Mouse (Mus musculus) urinary bladder, postnatal 14 days (tissue): ENCODE measurements around the gene Nfkb1.

Experiments used
- DNase-seq: peaks from one replicate; pipeline ENCODE4 v3.0.0; 2021; ENCODE audit warnings: low spot score

Gene Nfkb1

GRCm38 (mm10) chr3:135631096-135631457 is 60.3 kb downstream of the Nfkb1 start:
- DNase-seq: no peak

GRCm38 (mm10) chr3:135630430-135631095 is 60.8 kb downstream of the Nfkb1 start:
- no peak for DNase-seq

- DNase-seq: no peak
Measured at GRCm38 (mm10) chr3:135629830-135630355, 61.5 kb downstream of the Nfkb1 start.

- no peak for DNase-seq
Measured at GRCm38 (mm10) chr3:135628706-135629169, 62.6 kb downstream of the Nfkb1 start.

GRCm38 (mm10) chr3:135628000-135628705 is 63.2 kb downstream of the Nfkb1 start:
- DNase-seq: no peak

GRCm38 (mm10) chr3:135625290-135625689 is 66.1 kb downstream of the Nfkb1 start:
- no peak for DNase-seq

- no peak for DNase-seq
Measured at GRCm38 (mm10) chr3:135616730-135617129, 74.6 kb downstream of the Nfkb1 start.

GRCm38 (mm10) chr3:135614376-135614775 is 77.0 kb downstream of the Nfkb1 start:
- no peak for DNase-seq

GRCm38 (mm10) chr3:135610221-135610620 is 81.1 kb downstream of the Nfkb1 start:
- no peak for DNase-seq

GRCm38 (mm10) chr3:135607660-135608473 is 83.5 kb downstream of the Nfkb1 start:
- no peak for DNase-seq

GRCm38 (mm10) chr3:135607021-135607420 is 84.3 kb downstream of the Nfkb1 start:
- DNase-seq: no peak

GRCm38 (mm10) chr3:135606592-135606991 is 84.8 kb downstream of the Nfkb1 start:
- no peak for DNase-seq

- DNase-seq: no peak
Measured at GRCm38 (mm10) chr3:135605474-135605873, 85.9 kb downstream of the Nfkb1 start.

- no peak for DNase-seq
Measured at GRCm38 (mm10) chr3:135604626-135605417, 86.5 kb downstream of the Nfkb1 start.

GRCm38 (mm10) chr3:135602731-135603130 is 88.6 kb downstream of the Nfkb1 start:
- no peak for DNase-seq

- DNase-seq: no peak
Measured at GRCm38 (mm10) chr3:135598355-135598754, 93.0 kb downstream of the Nfkb1 start.

GRCm38 (mm10) chr3:135597014-135597413 is 94.3 kb downstream of the Nfkb1 start:
- DNase-seq: no peak

- DNase-seq: no peak
Measured at GRCm38 (mm10) chr3:135594238-135594917, 97.0 kb downstream of the Nfkb1 start.

GRCm38 (mm10) chr3:135592011-135592410 is 99.3 kb downstream of the Nfkb1 start:
- DNase-seq: no peak

- no peak for DNase-seq
Measured at GRCm38 (mm10) chr3:135591376-135591775, 100.0 kb downstream of the Nfkb1 start.

GRCm38 (mm10) chr3:135590471-135590870 is 100.9 kb downstream of the Nfkb1 start:
- no peak for DNase-seq
